Mouse (Mus musculus): ENCODE measurements around the gene Fam131b. TPM values are rescaled to one million over a fixed set of nuclear protein-coding genes. Genes with fewer than 3 reads are reported as not detected.

Gene Fam131b
- polyA plus RNA-seq, 1 experiment from 2014 or later = not detected

DNA sequence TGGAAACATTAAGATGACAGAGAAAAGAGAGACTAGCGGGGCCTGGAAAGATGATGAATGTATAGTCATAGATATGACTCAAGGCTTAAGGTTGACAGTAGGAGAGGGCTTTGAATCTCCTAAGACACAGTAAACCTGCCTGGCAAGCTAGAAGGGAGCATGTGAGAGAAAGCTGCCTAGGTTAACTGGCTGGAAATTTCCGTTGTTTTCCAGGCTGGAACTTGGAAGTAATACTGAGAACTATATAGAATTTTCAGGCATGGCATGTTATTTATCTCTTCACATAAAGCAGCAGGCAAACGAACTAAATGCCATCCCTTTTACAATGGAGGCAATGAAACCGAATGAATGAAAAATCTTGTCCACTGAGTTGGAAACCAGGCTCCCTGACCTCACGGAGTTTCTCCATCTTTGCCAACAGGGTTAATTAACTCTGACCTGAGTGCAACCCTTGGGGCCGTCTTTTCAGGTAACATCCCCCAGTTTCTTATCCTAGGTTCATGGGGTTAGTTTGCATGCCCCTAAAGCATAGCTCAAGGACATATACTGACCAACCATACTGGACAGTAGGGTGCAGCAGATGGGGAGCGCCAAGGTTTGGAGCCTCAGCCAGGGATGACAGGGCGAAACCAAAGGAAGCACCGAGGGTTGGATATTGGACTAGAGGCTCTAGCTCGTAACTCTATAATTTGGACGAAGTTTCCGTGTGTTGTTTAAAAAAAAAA lies 24.0 kb upstream of the Fam131b start:
- WGBS = 31% methylated on average over 12 of the region's 12 CpGs
- H3K4me1 ChIP-seq (replicated peaks; ENCODE audit: insufficient read depth, low read length) = peaks cover 26% of the 10 kb centered on the region
- no peak for TF ChIP-seq CTCF (IDR thresholded peaks at IDR 0.05; ENCODE audit: low read depth)
- H3K27ac ChIP-seq = peak overlapping the region; percentile 98; the same call in 1 of the 2 replicates
- ATAC-seq (replicated peaks; ENCODE audit: low FRiP score, low read depth) = no peak
- no peaks in the 10 kb centered on the region for H3K27me3 ChIP-seq (ENCODE audit: insufficient read depth, low read length)
- no peak for DNase-seq (ENCODE audit: low spot score)
- H3K9ac ChIP-seq (ENCODE audit: low read depth, low read length) = no peak overlapping the region
- H3K9me3 ChIP-seq (replicated peaks; ENCODE audit: low read length) = no peaks in the 10 kb centered on the region
- 0 out of 2 replicates have a peak, but pooled peaks cover 4% of the 10 kb centered on the region for H3K36me3 ChIP-seq (ENCODE audit: insufficient read depth, low read length)
- H3K4me3 ChIP-seq (replicated peaks; ENCODE audit: low read depth, low read length) = peak overlapping the region; percentile 80
- peak overlapping the region; percentile 85 for H3K4me2 ChIP-seq (ENCODE audit: low read length)

DNA sequence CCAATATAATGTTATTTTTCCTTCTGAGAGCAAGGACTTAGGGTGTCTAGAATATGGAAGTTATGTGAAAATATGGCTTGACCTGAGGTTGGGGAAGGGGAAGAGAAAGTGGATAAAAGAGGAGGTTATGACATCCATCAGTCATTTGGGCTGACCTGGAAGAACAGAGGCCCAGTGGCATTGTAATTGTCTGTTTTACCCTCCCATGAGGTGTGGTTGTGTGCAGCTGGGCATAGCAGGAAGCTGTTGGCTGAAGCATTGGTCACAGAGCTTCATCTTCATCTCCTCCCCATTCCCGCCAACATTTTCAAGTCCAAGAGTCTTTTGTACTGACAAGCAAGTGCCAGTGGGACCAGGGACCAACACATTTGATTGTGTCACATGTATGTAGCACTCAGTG lies 19.8 kb upstream of the Fam131b start:
- Histone ChIP-seq H3K4me1 (replicated peaks; ENCODE audit: insufficient read depth, low read length) (no peaks in the 10 kb centered on the region), H3K27me3 (ENCODE audit: insufficient read depth, low read length) (no peaks in the 10 kb centered on the region), H3K4me2 (ENCODE audit: low read length) (no peak overlapping the region), H3K9me3 (replicated peaks; ENCODE audit: low read length) (no peaks in the 10 kb centered on the region), H3K27ac (no peak overlapping the region), H3K9ac (ENCODE audit: low read depth, low read length) (no peak overlapping the region), H3K4me3 (replicated peaks; ENCODE audit: low read depth, low read length) (no peak overlapping the region), H3K36me3 (ENCODE audit: insufficient read depth, low read length) (no peaks in the 10 kb centered on the region)
- ATAC-seq (replicated peaks; ENCODE audit: low FRiP score, low read depth) = no peak
- DNase-seq (ENCODE audit: low spot score) = no peak
- WGBS = 86% methylated on average over 1 of the region's 1 CpGs
- TF ChIP-seq CTCF (IDR thresholded peaks at IDR 0.05; ENCODE audit: low read depth) = no peak

- no peak for DNase-seq (ENCODE audit: low spot score)
- no peak for TF ChIP-seq CTCF (IDR thresholded peaks at IDR 0.05; ENCODE audit: low read depth)
- H3K4me2 ChIP-seq (ENCODE audit: low read length) = no peak overlapping the region
- H3K27ac ChIP-seq = no peak overlapping the region
- H3K27me3 ChIP-seq (ENCODE audit: insufficient read depth, low read length) = no peaks in the 10 kb centered on the region
- ATAC-seq (replicated peaks; ENCODE audit: low FRiP score, low read depth) = no peak
- H3K4me1 ChIP-seq (replicated peaks; ENCODE audit: insufficient read depth, low read length) = no peaks in the 10 kb centered on the region
- 74% methylated on average over 9 of the region's 9 CpGs for WGBS
- no peaks in the 10 kb centered on the region for H3K9me3 ChIP-seq (replicated peaks; ENCODE audit: low read length)
- H3K9ac ChIP-seq (ENCODE audit: low read depth, low read length) = no peak overlapping the region
- no peak overlapping the region for H3K4me3 ChIP-seq (replicated peaks; ENCODE audit: low read depth, low read length)
- H3K36me3 ChIP-seq (ENCODE audit: insufficient read depth, low read length) = no peaks in the 10 kb centered on the region
Measured at GRCm38 (mm10) chr6:42343361-42344120, 19.1 kb upstream of the Fam131b start.

DNA sequence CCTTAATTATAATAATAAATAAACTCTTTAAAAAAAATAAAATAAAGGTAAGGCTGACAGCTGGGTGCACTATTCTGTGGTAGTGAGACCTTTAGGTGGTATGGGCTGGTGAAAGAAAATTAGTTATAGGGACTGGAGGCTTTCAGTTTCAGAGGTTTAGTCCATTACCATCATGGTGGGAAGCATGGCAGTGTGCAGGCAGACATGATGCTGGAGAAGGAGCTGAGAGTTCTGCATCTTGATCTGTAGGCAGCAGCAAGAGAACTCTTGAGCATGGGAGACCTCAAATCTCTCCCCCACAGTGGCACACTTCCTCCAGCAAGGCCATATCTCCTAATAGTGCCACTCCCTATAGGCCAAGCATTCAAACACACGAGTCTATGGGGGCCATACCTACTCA lies 17.7 kb upstream of the Fam131b start:
- no peak for ATAC-seq (replicated peaks; ENCODE audit: low FRiP score, low read depth)
- Histone ChIP-seq H3K27ac (no peak overlapping the region), H3K9ac (ENCODE audit: low read depth, low read length) (no peak overlapping the region), H3K9me3 (replicated peaks; ENCODE audit: low read length) (no peaks in the 10 kb centered on the region), H3K4me3 (replicated peaks; ENCODE audit: low read depth, low read length) (no peak overlapping the region), H3K36me3 (ENCODE audit: insufficient read depth, low read length) (no peaks in the 10 kb centered on the region), H3K4me1 (replicated peaks; ENCODE audit: insufficient read depth, low read length) (no peaks in the 10 kb centered on the region), H3K4me2 (ENCODE audit: low read length) (no peak overlapping the region), H3K27me3 (ENCODE audit: insufficient read depth, low read length) (no peaks in the 10 kb centered on the region)
- no peak for DNase-seq (ENCODE audit: low spot score)
- 79% methylated on average over 1 of the region's 1 CpGs for WGBS
- no peak for TF ChIP-seq CTCF (IDR thresholded peaks at IDR 0.05; ENCODE audit: low read depth)

GRCm38 (mm10) chr6:42339981-42340380 lies 15.5 kb upstream of the Fam131b start:
- Histone ChIP-seq H3K4me3 (replicated peaks; ENCODE audit: low read depth, low read length) (no peak overlapping the region), H3K36me3 (ENCODE audit: insufficient read depth, low read length) (no peaks in the 10 kb centered on the region), H3K27me3 (ENCODE audit: insufficient read depth, low read length) (no peaks in the 10 kb centered on the region), H3K9ac (ENCODE audit: low read depth, low read length) (no peak overlapping the region), H3K4me1 (replicated peaks; ENCODE audit: insufficient read depth, low read length) (no peaks in the 10 kb centered on the region), H3K9me3 (replicated peaks; ENCODE audit: low read length) (no peaks in the 10 kb centered on the region), H3K4me2 (ENCODE audit: low read length) (no peak overlapping the region), H3K27ac (no peak overlapping the region)
- DNase-seq (ENCODE audit: low spot score) (no peak), ATAC-seq (replicated peaks; ENCODE audit: low FRiP score, low read depth) (no peak)
- TF ChIP-seq CTCF (IDR thresholded peaks at IDR 0.05; ENCODE audit: low read depth) = no peak
- WGBS = 79% methylated on average over 5 of the region's 5 CpGs

GRCm38 (mm10) chr6:42339189-42339588 lies 14.7 kb upstream of the Fam131b start:
- Histone ChIP-seq H3K27me3 (ENCODE audit: insufficient read depth, low read length) (no peaks in the 10 kb centered on the region), H3K36me3 (ENCODE audit: insufficient read depth, low read length) (no peaks in the 10 kb centered on the region), H3K9me3 (replicated peaks; ENCODE audit: low read length) (no peaks in the 10 kb centered on the region), H3K4me3 (replicated peaks; ENCODE audit: low read depth, low read length) (no peak overlapping the region), H3K4me1 (replicated peaks; ENCODE audit: insufficient read depth, low read length) (no peaks in the 10 kb centered on the region), H3K9ac (ENCODE audit: low read depth, low read length) (no peak overlapping the region), H3K27ac (no peak overlapping the region), H3K4me2 (ENCODE audit: low read length) (no peak overlapping the region)
- DNase-seq (ENCODE audit: low spot score) = no peak
- WGBS = 87% methylated on average over 2 of the region's 2 CpGs
- ATAC-seq (replicated peaks; ENCODE audit: low FRiP score, low read depth) = no peak
- TF ChIP-seq CTCF (IDR thresholded peaks at IDR 0.05; ENCODE audit: low read depth) = no peak
